Mouse (Mus musculus): ENCODE data around the gene Gm5767. TPM values are rescaled to one million over a fixed set of nuclear protein-coding genes. Genes with fewer than 3 reads are reported as not detected.
A peak's percentile ranks its signal among the peaks of the same experiment; 100 is the strongest.

Gm5767 gene
- total RNA-seq, 2 experiments from 2014 or later, result not detected

- no peak for DNase-seq
Measured at GRCm38 (mm10) chr16:8670041-8671035, 10.2 kb upstream of the Gm5767 start.

GRCm38 (mm10) chr16:8671551-8672349 lies 8.8 kb upstream of the Gm5767 start, which contains the start of gene Carhsp1:
TSS of gene Carhsp1 (minus strand) at chr16:8672155.
- DNase-seq, result peak; percentile 84 to 87

- no peak for DNase-seq
Measured at GRCm38 (mm10) chr16:8672350-8672687, 8.3 kb upstream of the Gm5767 start.

- no peak for DNase-seq
Measured at GRCm38 (mm10) chr16:8672811-8673210, 7.8 kb upstream of the Gm5767 start.

- DNase-seq, result no peak
Measured at GRCm38 (mm10) chr16:8673343-8673742, 7.2 kb upstream of the Gm5767 start.

- no peak for DNase-seq
Measured at GRCm38 (mm10) chr16:8674165-8674564, 6.4 kb upstream of the Gm5767 start.

GRCm38 (mm10) chr16:8675559-8675958 lies 5.0 kb upstream of the Gm5767 start:
- no peak for DNase-seq

- DNase-seq, result no peak
Measured at GRCm38 (mm10) chr16:8676228-8676627, 4.3 kb upstream of the Gm5767 start.

- peak; percentile 28 to 34 for DNase-seq
Measured at GRCm38 (mm10) chr16:8676800-8677199, 3.8 kb upstream of the Gm5767 start.

GRCm38 (mm10) chr16:8678035-8678434 lies 2.5 kb upstream of the Gm5767 start:
- no peak for DNase-seq

- DNase-seq, result no peak
Measured at GRCm38 (mm10) chr16:8678676-8679075, 1.9 kb upstream of the Gm5767 start.

GRCm38 (mm10) chr16:8679780-8680179 lies 790 bp upstream of the Gm5767 start:
- DNase-seq, result no peak

GRCm38 (mm10) chr16:8685087-8685486 lies 4.5 kb downstream of the Gm5767 start:
- DNase-seq, result no peak

- peak; percentile 68 to 71 for DNase-seq
Measured at GRCm38 (mm10) chr16:8686121-8686870, 5.7 kb downstream of the Gm5767 start.

GRCm38 (mm10) chr16:8686871-8687535 lies 6.4 kb downstream of the Gm5767 start:
- DNase-seq, result no peak

- DNase-seq, result no peak
Measured at GRCm38 (mm10) chr16:8687559-8688112, 7.1 kb downstream of the Gm5767 start.

- peak in 1 of 2 experiments; percentile 59 for DNase-seq
Measured at GRCm38 (mm10) chr16:8689979-8690656, 9.5 kb downstream of the Gm5767 start.

- DNase-seq, result no peak
Measured at GRCm38 (mm10) chr16:8691206-8691605, 10.6 kb downstream of the Gm5767 start.

GRCm38 (mm10) chr16:8699556-8699955 lies 19.0 kb downstream of the Gm5767 start:
- no peak for DNase-seq

- no peak for DNase-seq
Measured at GRCm38 (mm10) chr16:8700586-8700985, 20.0 kb downstream of the Gm5767 start.

- DNase-seq, result peak in 1 of 2 experiments; percentile 31
Measured at GRCm38 (mm10) chr16:8711998-8712397, 31.4 kb downstream of the Gm5767 start.

All from layer of hippocampus, postnatal 36 days (tissue).